Mouse (Mus musculus): Measurements from ENCODE around the gene Chchd2. TPM values are rescaled to one million over a fixed set of nuclear protein-coding genes. Genes with fewer than 3 reads are reported as not detected.

Chchd2 gene
- polyA plus RNA-seq, 1 experiment = 241 TPM

- Histone ChIP-seq H3K27me3 (ENCODE audit: control insufficient read depth, insufficient read depth, low read length) (no peaks in the 10 kb centered on the region), H3K27ac (ENCODE audit: control insufficient read depth, insufficient read depth, low read depth, low read length) (no peak overlapping the region), H3K36me3 (ENCODE audit: control insufficient read depth, insufficient read depth, low read length) (no peaks in the 10 kb centered on the region), H3K4me1 (ENCODE audit: control insufficient read depth, insufficient read depth, low read length) (peaks cover 14% of the 10 kb centered on the region), H3K4me3 (ENCODE audit: control insufficient read depth, low read depth, low read length) (peak overlapping the region; percentile 84)
- TF ChIP-seq CTCF (IDR thresholded peaks at IDR 0.05; ENCODE audit: control insufficient read depth, insufficient read depth, insufficient replicate concordance, low read depth, low read length) (peak; percentile 67; the same call in 1 of the 2 replicates), POLR2A (IDR thresholded peaks at IDR 0.05; ENCODE audit: control insufficient read depth, low read depth, low read length) (no peak)
Observed at GRCm38 (mm10) chr5:129864467-129864866, 22.8 kb downstream of the Chchd2 start.

- H3K36me3 ChIP-seq (ENCODE audit: control insufficient read depth, insufficient read depth, low read length) = no peaks in the 10 kb centered on the region
- H3K27me3 ChIP-seq (ENCODE audit: control insufficient read depth, insufficient read depth, low read length) = no peaks in the 10 kb centered on the region
- TF ChIP-seq CTCF (IDR thresholded peaks at IDR 0.05; ENCODE audit: control insufficient read depth, insufficient read depth, insufficient replicate concordance, low read depth, low read length) = no peak
- no peak for TF ChIP-seq POLR2A (IDR thresholded peaks at IDR 0.05; ENCODE audit: control insufficient read depth, low read depth, low read length)
- H3K27ac ChIP-seq (ENCODE audit: control insufficient read depth, insufficient read depth, low read depth, low read length) = no peak overlapping the region
- H3K4me1 ChIP-seq (ENCODE audit: control insufficient read depth, insufficient read depth, low read length) = peaks cover 11% of the 10 kb centered on the region
- H3K4me3 ChIP-seq (ENCODE audit: control insufficient read depth, low read depth, low read length) = no peak overlapping the region
Observed at GRCm38 (mm10) chr5:129862325-129862724, 24.9 kb downstream of the Chchd2 start.

GRCm38 (mm10) chr5:129856414-129856813 is 30.9 kb downstream of the Chchd2 start:
- no peak overlapping the region for H3K27ac ChIP-seq (ENCODE audit: control insufficient read depth, insufficient read depth, low read depth, low read length)
- peak; percentile 39; the same call in 1 of the 2 replicates for TF ChIP-seq CTCF (IDR thresholded peaks at IDR 0.05; ENCODE audit: control insufficient read depth, insufficient read depth, insufficient replicate concordance, low read depth, low read length)
- TF ChIP-seq POLR2A (IDR thresholded peaks at IDR 0.05; ENCODE audit: control insufficient read depth, low read depth, low read length) = no peak
- peaks cover 6% of the 10 kb centered on the region for H3K4me1 ChIP-seq (ENCODE audit: control insufficient read depth, insufficient read depth, low read length)
- H3K27me3 ChIP-seq (ENCODE audit: control insufficient read depth, insufficient read depth, low read length) = no peaks in the 10 kb centered on the region
- no peaks in the 10 kb centered on the region for H3K36me3 ChIP-seq (ENCODE audit: control insufficient read depth, insufficient read depth, low read length)
- H3K4me3 ChIP-seq (ENCODE audit: control insufficient read depth, low read depth, low read length) = no peak overlapping the region

- Histone ChIP-seq H3K4me1 (ENCODE audit: control insufficient read depth, insufficient read depth, low read length) (peaks cover 6% of the 10 kb centered on the region), H3K36me3 (ENCODE audit: control insufficient read depth, insufficient read depth, low read length) (no peaks in the 10 kb centered on the region), H3K27ac (ENCODE audit: control insufficient read depth, insufficient read depth, low read depth, low read length) (no peak overlapping the region), H3K4me3 (ENCODE audit: control insufficient read depth, low read depth, low read length) (no peak overlapping the region), H3K27me3 (ENCODE audit: control insufficient read depth, insufficient read depth, low read length) (no peaks in the 10 kb centered on the region)
- TF ChIP-seq POLR2A (IDR thresholded peaks at IDR 0.05; ENCODE audit: control insufficient read depth, low read depth, low read length) (no peak), CTCF (IDR thresholded peaks at IDR 0.05; ENCODE audit: control insufficient read depth, insufficient read depth, insufficient replicate concordance, low read depth, low read length) (no peak)
Observed at GRCm38 (mm10) chr5:129855163-129855562, 32.1 kb downstream of the Chchd2 start.

- H3K27ac ChIP-seq (ENCODE audit: control insufficient read depth, insufficient read depth, low read depth, low read length) = no peak overlapping the region
- H3K27me3 ChIP-seq (ENCODE audit: control insufficient read depth, insufficient read depth, low read length) = no peaks in the 10 kb centered on the region
- H3K4me3 ChIP-seq (ENCODE audit: control insufficient read depth, low read depth, low read length) = no peak overlapping the region
- H3K36me3 ChIP-seq (ENCODE audit: control insufficient read depth, insufficient read depth, low read length) = peaks cover 4% of the 10 kb centered on the region
- no peak for TF ChIP-seq CTCF (IDR thresholded peaks at IDR 0.05; ENCODE audit: control insufficient read depth, insufficient read depth, insufficient replicate concordance, low read depth, low read length)
- no peak for TF ChIP-seq POLR2A (IDR thresholded peaks at IDR 0.05; ENCODE audit: control insufficient read depth, low read depth, low read length)
- no peaks in the 10 kb centered on the region for H3K4me1 ChIP-seq (ENCODE audit: control insufficient read depth, insufficient read depth, low read length)
Observed at GRCm38 (mm10) chr5:129847558-129847820, 39.8 kb downstream of the Chchd2 start.

GRCm38 (mm10) chr5:129846752-129847557 is 40.3 kb downstream of the Chchd2 start, which contains the start of gene Sumf2:
Sumf2 (plus strand) TSS chr5:129846986.
- Histone ChIP-seq H3K27me3 (ENCODE audit: control insufficient read depth, insufficient read depth, low read length) (no peaks in the 10 kb centered on the region), H3K27ac (ENCODE audit: control insufficient read depth, insufficient read depth, low read depth, low read length) (peak within 1 kb of the TSS; percentile 34; the same call in 1 of the 2 replicates), H3K4me3 (ENCODE audit: control insufficient read depth, low read depth, low read length) (peak within 1 kb of the TSS; percentile 89), H3K4me1 (ENCODE audit: control insufficient read depth, insufficient read depth, low read length) (no peaks in the 10 kb centered on the region), H3K36me3 (ENCODE audit: control insufficient read depth, insufficient read depth, low read length) (peaks cover 4% of the 10 kb centered on the region)
- TF ChIP-seq CTCF (IDR thresholded peaks at IDR 0.05; ENCODE audit: control insufficient read depth, insufficient read depth, insufficient replicate concordance, low read depth, low read length) = no peak
- TF ChIP-seq POLR2A (IDR thresholded peaks at IDR 0.05; ENCODE audit: control insufficient read depth, low read depth, low read length) = peak; percentile 78

- H3K27me3 ChIP-seq (ENCODE audit: control insufficient read depth, insufficient read depth, low read length) = no peaks in the 10 kb centered on the region
- TF ChIP-seq CTCF (IDR thresholded peaks at IDR 0.05; ENCODE audit: control insufficient read depth, insufficient read depth, insufficient replicate concordance, low read depth, low read length) (no peak), POLR2A (IDR thresholded peaks at IDR 0.05; ENCODE audit: control insufficient read depth, low read depth, low read length) (no peak)
- peaks cover 4% of the 10 kb centered on the region for H3K36me3 ChIP-seq (ENCODE audit: control insufficient read depth, insufficient read depth, low read length)
- no peak overlapping the region for H3K27ac ChIP-seq (ENCODE audit: control insufficient read depth, insufficient read depth, low read depth, low read length)
- no peaks in the 10 kb centered on the region for H3K4me1 ChIP-seq (ENCODE audit: control insufficient read depth, insufficient read depth, low read length)
- no peak overlapping the region for H3K4me3 ChIP-seq (ENCODE audit: control insufficient read depth, low read depth, low read length)
Observed at GRCm38 (mm10) chr5:129844848-129845247, 42.4 kb downstream of the Chchd2 start.

Other genes starting within 250 kb of the Chchd2 start
- gene Zfp11, start 217.4 kb downstream of the Chchd2 start, polyA plus RNA-seq (2012; rRNA removed) = 0.94 and 1.3 TPM in 2 replicates
- gene Sept14, start 179.0 kb downstream of the Chchd2 start, polyA plus RNA-seq (2012; rRNA removed) = 5.7 and 10.6 TPM in 2 replicates
- gene Mrps17, start 172.0 kb downstream of the Chchd2 start, polyA plus RNA-seq (2012; rRNA removed) = 44.4 and 62.7 TPM in 2 replicates
- 14.8 and 15.6 TPM in 2 replicates for gene Nipsnap2, start 162.4 kb downstream of the Chchd2 start, polyA plus RNA-seq (2012; rRNA removed)
- 14.3 and 20.9 TPM in 2 replicates for gene Psph, start 100.0 kb downstream of the Chchd2 start, polyA plus RNA-seq (2012; rRNA removed)
- 3.9 and 5.2 TPM in 2 replicates for gene Sumf2, start 40.5 kb downstream of the Chchd2 start, polyA plus RNA-seq (2012; rRNA removed)
- gene Zbed5, start 8.3 kb upstream of the Chchd2 start, polyA plus RNA-seq (2012; rRNA removed) = 4.6 and 5.4 TPM in 2 replicates
- gene Phkg1, start 11.1 kb upstream of the Chchd2 start, polyA plus RNA-seq (2012; rRNA removed) = 0.20 and 0.35 TPM in 2 replicates
- gene Nupr1l, start 21.1 kb upstream of the Chchd2 start, polyA plus RNA-seq (2012; rRNA removed) = 777 and 877 TPM in 2 replicates
- 12.2 and 19.9 TPM in 2 replicates for gene Vkorc1l1, start 54.5 kb upstream of the Chchd2 start, polyA plus RNA-seq (2012; rRNA removed)
- 6.2 and 7.7 TPM in 2 replicates for gene Gusb, start 115.6 kb upstream of the Chchd2 start, polyA plus RNA-seq (2012; rRNA removed)
- gene Asl, start 141.8 kb upstream of the Chchd2 start, polyA plus RNA-seq (2012; rRNA removed) = 16.5 and 17.1 TPM in 2 replicates
- gene Crcp, start 141.8 kb upstream of the Chchd2 start, polyA plus RNA-seq (2012; rRNA removed) = 56.0 and 56.5 TPM in 2 replicates
- gene Tpst1, start 185.9 kb upstream of the Chchd2 start, polyA plus RNA-seq (2012; rRNA removed) = 58.7 and 59.6 TPM in 2 replicates

Measured in testis, adult 2 months (tissue).